18 mouse cellular contexts compared by ENCODE assay signal in genomic region chr6:51423466-51424122, GRCm38 (mm10).
"Had no signal": no experiment of that assay in that cellular context is flagged by ENCODE, and none has a peak within 500 bp of the region (broad histone marks: within the 10 kb centered on the region; RNA-seq: fewer than 3 reads in every experiment).

No protein-coding gene starts in this region.

- H3K27me3 ChIP-seq: liver, embryonic 15.5 days; midbrain, embryonic 12.5 days; midbrain, embryonic 15.5 days; neural tube, embryonic 13.5 days; neural tube, embryonic 15.5 days; stomach, embryonic 15.5 days had no signal

- H3K4me2 ChIP-seq: liver, embryonic 13.5 days; liver, embryonic 15.5 days; lung, embryonic 14.5 days; midbrain, embryonic 12.5 days; midbrain, embryonic 15.5 days; neural tube, embryonic 13.5 days; neural tube, embryonic 15.5 days; stomach, embryonic 15.5 days had no signal

- H3K9me3 ChIP-seq: liver, embryonic 13.5 days; liver, embryonic 15.5 days; midbrain, embryonic 12.5 days; midbrain, embryonic 15.5 days; neural tube, embryonic 15.5 days; stomach, embryonic 15.5 days had no signal

- H3K9ac ChIP-seq: liver, embryonic 13.5 days; liver, embryonic 15.5 days; liver, postnatal 0 days; lung, embryonic 14.5 days; midbrain, embryonic 12.5 days; midbrain, embryonic 15.5 days; neural tube, embryonic 13.5 days; neural tube, embryonic 15.5 days; stomach, embryonic 15.5 days had no signal

- H3K27ac ChIP-seq: liver, embryonic 13.5 days; liver, embryonic 15.5 days; midbrain, embryonic 10.5 days; midbrain, embryonic 12.5 days; midbrain, embryonic 15.5 days; neural tube, embryonic 13.5 days; neural tube, embryonic 15.5 days; stomach, embryonic 15.5 days; stomach, postnatal 0 days had no signal

- ATAC-seq: liver, postnatal 0 days; midbrain, embryonic 15.5 days had no signal

- DNase-seq: liver, embryonic 13.5 days; liver, postnatal 0 days; lung, embryonic 14.5 days; lung, postnatal 10 days; lung, postnatal 4 days; right cerebral cortex, postnatal 14 days; thymus, adult 2 months; thymus, postnatal 25 days; thymus, postnatal 4 days had no signal

- H3K4me1 ChIP-seq: megakaryocyte, embryonic 14.5 days; midbrain, embryonic 12.5 days; midbrain, embryonic 15.5 days; neural tube, embryonic 13.5 days; neural tube, embryonic 15.5 days; stomach, embryonic 15.5 days had no signal

- H3K36me3 ChIP-seq: liver, embryonic 13.5 days; liver, embryonic 15.5 days; midbrain, embryonic 10.5 days; midbrain, embryonic 12.5 days; midbrain, embryonic 15.5 days; neural tube, embryonic 13.5 days; neural tube, embryonic 15.5 days; stomach, embryonic 15.5 days had no signal

- H3K4me3 ChIP-seq: liver, embryonic 13.5 days; liver, embryonic 15.5 days; megakaryocyte, embryonic 14.5 days; midbrain, embryonic 10.5 days; midbrain, embryonic 12.5 days; midbrain, embryonic 15.5 days; neural tube, embryonic 13.5 days; neural tube, embryonic 15.5 days; stomach, embryonic 15.5 days had no signal
